Mouse (Mus musculus) forebrain, embryonic 15.5 days (tissue): Measurements from ENCODE around the gene Caskin2. TPM values are rescaled to one million over a fixed set of nuclear protein-coding genes. Genes with fewer than 3 reads are reported as not detected.
A peak's percentile ranks its signal among the peaks of the same experiment; 100 is the strongest.

Source experiments
- ATAC-seq: fragments of 200-750 bp; cut with Nextera tagmentation; replicated peaks from 2 replicates; pipeline ENCODE4 v1.8.0; 2017; ENCODE audit warnings: mild to moderate bottlenecking, moderate TSS enrichment, moderate library complexity
- H3K27ac ChIP-seq: fragments of 300-500 bp; sonication (generic); replicated peaks from 2 replicates; pipeline ENCODE4 v1.5.1; 2015; ENCODE audit warnings: mild to moderate bottlenecking, inconsistent platforms
- H3K27me3 ChIP-seq: fragments of 300-500 bp; sonication (generic); 2 replicates; pipeline ENCODE4 v1.6.1; 2015; ENCODE audit warnings: inconsistent platforms
- H3K36me3 ChIP-seq: fragments of 300-500 bp; sonication (generic); 2 replicates; pipeline ENCODE4 v1.6.1; 2015; ENCODE audit warnings: mild to moderate bottlenecking, inconsistent platforms
- H3K4me1 ChIP-seq: fragments of 300-500 bp; sonication (generic); 2 replicates; pipeline ENCODE4 v1.6.1; 2015; ENCODE audit warnings: inconsistent platforms
- H3K4me2 ChIP-seq: fragments of 300-500 bp; sonication (generic); replicated peaks from 2 replicates; pipeline ENCODE4 v1.6.1; 2015; ENCODE audit warnings: mild to moderate bottlenecking, inconsistent platforms
- H3K4me3 ChIP-seq: fragments of 300-500 bp; sonication (generic); 2 replicates; pipeline ENCODE4 v1.5.1; 2015; ENCODE audit warnings: mild to moderate bottlenecking, inconsistent platforms
- H3K9ac ChIP-seq: fragments of 300-500 bp; sonication (generic); replicated peaks from 2 replicates; pipeline ENCODE4 v1.6.1; 2015; ENCODE audit warnings: mild to moderate bottlenecking, inconsistent platforms
- H3K9me3 ChIP-seq: fragments of 300-500 bp; sonication (generic); 2 replicates; pipeline ENCODE4 v1.6.1; 2016; ENCODE audit warnings: inconsistent platforms
- WGBS: fragments of 180-500 bp; shearing (Covaris S2); methylation state at CpG from one replicate; pipeline ENCODE4 v1.1.7; 2015; ENCODE audit warnings: mixed read lengths; 5-methylcytosine and 5-hydroxymethylcytosine counted together
- polyA plus RNA-seq: library from polyadenylated mRNA; unstranded; fragments of >200 nt; fragmentation: Nextera tagmentation; extraction: Ambion mirVana; gene quantifications from 2 replicates; pipeline ENCODE4 v1.2.1, GENCODE M21; 2015

The Caskin2 gene
- polyA plus RNA-seq, 1 experiment from 2014 or later = 7.8 TPM

- Histone ChIP-seq H3K27ac (no peak overlapping the region), H3K9ac (no peak overlapping the region), H3K36me3 (no peaks in the 10 kb centered on the region), H3K4me1 (peaks cover 13% of the 10 kb centered on the region), H3K4me2 (no peak overlapping the region), H3K9me3 (no peaks in the 10 kb centered on the region), H3K4me3 (no peak overlapping the region), H3K27me3 (peaks cover 43% of the 10 kb centered on the region)
- no peak for ATAC-seq
- 82% methylated on average over 6 of the region's 6 CpGs for WGBS
Observed at GRCm38 (mm10) chr11:115827624-115828023, 14.2 kb upstream of the Caskin2 start.

GRCm38 (mm10) chr11:115826487-115826886, 13.0 kb upstream of the Caskin2 start:
- no peak overlapping the region for H3K9ac ChIP-seq
- ATAC-seq = no peak
- H3K27me3 ChIP-seq = peaks cover 40% of the 10 kb centered on the region
- no peak overlapping the region for H3K4me2 ChIP-seq
- H3K4me1 ChIP-seq = peaks cover 13% of the 10 kb centered on the region
- H3K27ac ChIP-seq = no peak overlapping the region
- no peaks in the 10 kb centered on the region for H3K9me3 ChIP-seq
- peaks cover 9% of the 10 kb centered on the region for H3K36me3 ChIP-seq
- H3K4me3 ChIP-seq = no peak overlapping the region
- WGBS = 43% methylated on average over 5 of the region's 5 CpGs

GRCm38 (mm10) chr11:115824813-115825212, 11.4 kb upstream of the Caskin2 start:
- Histone ChIP-seq H3K4me3 (0 out of 2 replicates have a peak overlapping the region, but pooled peaks have one; percentile 60), H3K27me3 (peaks cover 31% of the 10 kb centered on the region), H3K4me2 (peak overlapping the region; percentile 95; the same call in 1 of the 2 replicates), H3K27ac (no peak overlapping the region), H3K36me3 (peaks cover 26% of the 10 kb centered on the region), H3K4me1 (peaks cover 13% of the 10 kb centered on the region), H3K9ac (no peak overlapping the region), H3K9me3 (no peaks in the 10 kb centered on the region)
- no peak for ATAC-seq
- 18% methylated on average over 11 of the region's 11 CpGs for WGBS

- peak within 1 kb of the TSS; percentile 49 for H3K9ac ChIP-seq
- peak within 1 kb of the TSS; percentile 95 for H3K4me2 ChIP-seq
- no peak within 1 kb of the TSS for H3K27ac ChIP-seq
- H3K27me3 ChIP-seq = peaks cover 31% of the 10 kb centered on the region
- WGBS = 1% methylated on average over 86 of the region's 87 CpGs
- H3K4me1 ChIP-seq = peaks cover 13% of the 10 kb centered on the region
- H3K9me3 ChIP-seq = no peaks in the 10 kb centered on the region
- peak; percentile 88 for ATAC-seq
- peaks cover 29% of the 10 kb centered on the region for H3K36me3 ChIP-seq
- H3K4me3 ChIP-seq = peak within 1 kb of the TSS; percentile 60
Observed at GRCm38 (mm10) chr11:115823774-115824740, 10.6 kb upstream of the Caskin2 start, which contains the start of gene Llgl2. Gene Llgl2 (plus strand): TSS chr11:115824049.

- Histone ChIP-seq H3K4me3 (no peak overlapping the region), H3K4me1 (peaks cover 15% of the 10 kb centered on the region), H3K9me3 (no peaks in the 10 kb centered on the region), H3K27me3 (peaks cover 21% of the 10 kb centered on the region), H3K9ac (no peak overlapping the region), H3K27ac (no peak overlapping the region), H3K4me2 (no peak overlapping the region), H3K36me3 (peaks cover 33% of the 10 kb centered on the region)
- ATAC-seq = no peak
- WGBS = 83% methylated on average over 4 of the region's 4 CpGs
Observed at GRCm38 (mm10) chr11:115821001-115821400, 7.6 kb upstream of the Caskin2 start.

- Histone ChIP-seq H3K4me3 (no peak overlapping the region), H3K27ac (no peak overlapping the region), H3K36me3 (peaks cover 33% of the 10 kb centered on the region), H3K4me2 (no peak overlapping the region), H3K9ac (no peak overlapping the region), H3K4me1 (peaks cover 24% of the 10 kb centered on the region), H3K27me3 (peaks cover 12% of the 10 kb centered on the region), H3K9me3 (no peaks in the 10 kb centered on the region)
- WGBS = 90% methylated on average over 16 of the region's 16 CpGs
- ATAC-seq = no peak
Observed at GRCm38 (mm10) chr11:115819915-115820623, 6.6 kb upstream of the Caskin2 start.

- WGBS = 90% methylated on average over 5 of the region's 5 CpGs
- H3K36me3 ChIP-seq = peaks cover 31% of the 10 kb centered on the region
- H3K4me2 ChIP-seq = no peak overlapping the region
- no peak overlapping the region for H3K9ac ChIP-seq
- ATAC-seq = no peak
- no peaks in the 10 kb centered on the region for H3K9me3 ChIP-seq
- H3K27me3 ChIP-seq = no peaks in the 10 kb centered on the region
- peaks cover 29% of the 10 kb centered on the region for H3K4me1 ChIP-seq
- no peak overlapping the region for H3K4me3 ChIP-seq
- no peak overlapping the region for H3K27ac ChIP-seq
Observed at GRCm38 (mm10) chr11:115817331-115817730, 3.9 kb upstream of the Caskin2 start.

- peak within 1 kb of the TSS; percentile 90 for H3K4me2 ChIP-seq
- no peaks in the 10 kb centered on the region for H3K9me3 ChIP-seq
- H3K27ac ChIP-seq = peak within 1 kb of the TSS; percentile 74
- H3K4me1 ChIP-seq = peaks cover 54% of the 10 kb centered on the region
- WGBS = under 1% methylated on average over 82 of the region's 84 CpGs
- H3K4me3 ChIP-seq = peak within 1 kb of the TSS; percentile 96
- H3K27me3 ChIP-seq = no peaks in the 10 kb centered on the region
- peaks cover 8% of the 10 kb centered on the region; the same call in 1 of the 2 replicates for H3K36me3 ChIP-seq
- H3K9ac ChIP-seq = peak within 1 kb of the TSS; percentile 94
- peak; percentile 68 for ATAC-seq
Observed at GRCm38 (mm10) chr11:115814605-115815450, 1.4 kb upstream of the Caskin2 start, which contains the start of gene Tsen54. Gene Tsen54 (plus strand): TSS chr11:115814724.

- no peaks in the 10 kb centered on the region for H3K27me3 ChIP-seq
- no peaks in the 10 kb centered on the region for H3K9me3 ChIP-seq
- H3K4me3 ChIP-seq = peak overlapping the region; percentile 96
- peak overlapping the region; percentile 74 for H3K27ac ChIP-seq
- WGBS = 2% methylated on average over 28 of the region's 28 CpGs
- peaks cover 74% of the 10 kb centered on the region for H3K4me1 ChIP-seq
- H3K4me2 ChIP-seq = peak overlapping the region; percentile 90
- ATAC-seq = peak; percentile 9; the same call in 1 of the 2 replicates
- H3K36me3 ChIP-seq = no peaks in the 10 kb centered on the region; the same call in 1 of the 2 replicates
- H3K9ac ChIP-seq = peak overlapping the region; percentile 94
Observed at GRCm38 (mm10) chr11:115812533-115813420, 662 bp downstream of the Caskin2 start.

- WGBS = 31% methylated on average over 7 of the region's 7 CpGs
- peaks cover 81% of the 10 kb centered on the region for H3K4me1 ChIP-seq
- H3K4me3 ChIP-seq = peak overlapping the region; percentile 96
- peak overlapping the region; percentile 94 for H3K9ac ChIP-seq
- peak overlapping the region; percentile 90 for H3K4me2 ChIP-seq
- H3K27me3 ChIP-seq = no peaks in the 10 kb centered on the region
- H3K36me3 ChIP-seq = no peaks in the 10 kb centered on the region; the same call in 1 of the 2 replicates
- 0 out of 2 replicates have a peak overlapping the region, but pooled peaks have one; percentile 9 for H3K27ac ChIP-seq
- no peak for ATAC-seq
- no peaks in the 10 kb centered on the region for H3K9me3 ChIP-seq
Observed at GRCm38 (mm10) chr11:115812095-115812494, 1.3 kb downstream of the Caskin2 start.
